Mouse (Mus musculus) limb, embryonic 14.5 days (tissue): ENCODE measurements around the gene Padi3. TPM values are rescaled to one million over a fixed set of nuclear protein-coding genes. Genes with fewer than 3 reads are reported as not detected.

ENCODE experiments used
- ATAC-seq: fragments of 200-750 bp; cut with Nextera tagmentation; 2 replicates; pipeline ENCODE4 v1.8.0; 2017; ENCODE audit warnings: low read depth, moderate number of reproducible peaks, moderate TSS enrichment; ENCODE audit not compliant: low FRiP score
- DNase-seq: peaks from one replicate; pipeline ENCODE4 v3.0.0-alpha.2; 2015; ENCODE audit warnings: low spot score
- H3K27ac ChIP-seq: fragments of 300-500 bp; sonication (generic); replicated peaks from 2 replicates; pipeline ENCODE4 v1.5.1; 2014; ENCODE audit warnings: low read depth, mild to moderate bottlenecking, low read length, moderate library complexity, mixed read lengths
- H3K27me3 ChIP-seq: fragments of 300-500 bp; sonication (generic); 2 replicates; pipeline ENCODE4 v1.6.1; 2014; ENCODE audit warnings: low read length, mixed read lengths; ENCODE audit not compliant: control insufficient read depth, insufficient read depth
- H3K36me3 ChIP-seq: fragments of 300-500 bp; sonication (generic); 2 replicates; pipeline ENCODE4 v1.6.1; 2014; ENCODE audit warnings: mild to moderate bottlenecking, low read length, moderate library complexity, mixed read lengths; ENCODE audit not compliant: control insufficient read depth, insufficient read depth
- H3K4me1 ChIP-seq: fragments of 300-500 bp; sonication (generic); 2 replicates; pipeline ENCODE4 v1.6.1; 2014; ENCODE audit warnings: antibody characterized with exemption, low read length, mixed read lengths; ENCODE audit not compliant: control insufficient read depth, insufficient read depth
- H3K4me2 ChIP-seq: fragments of 300-500 bp; sonication (generic); replicated peaks from 2 replicates; pipeline ENCODE4 v1.6.1; 2014; ENCODE audit warnings: low read depth, mild to moderate bottlenecking, low read length, moderate library complexity; ENCODE audit not compliant: severe bottlenecking
- H3K4me3 ChIP-seq: fragments of 300-500 bp; sonication (generic); replicated peaks from 2 replicates; pipeline ENCODE4 v1.5.1; 2014; ENCODE audit warnings: low read length
- H3K9ac ChIP-seq: fragments of 300-500 bp; sonication (generic); 2 replicates; pipeline ENCODE4 v1.6.1; 2014; ENCODE audit warnings: mild to moderate bottlenecking, low read depth, low read length, moderate library complexity; ENCODE audit not compliant: severe bottlenecking
- H3K9me3 ChIP-seq: fragments of 300-500 bp; sonication (generic); 2 replicates; pipeline ENCODE4 v1.6.1; 2016; ENCODE audit warnings: low read length; ENCODE audit not compliant: control insufficient read depth
- POLR2A ChIP-seq: fragments of 200-500 bp; IDR thresholded peaks from 2 replicates; pipeline ENCODE4 v1.8.0; 2012; ENCODE audit warnings: inconsistent platforms, mild to moderate bottlenecking, moderate library complexity, borderline replicate concordance; ENCODE audit not compliant: insufficient read depth, insufficient read length; ENCODE audit errors: extremely low read depth
- WGBS: fragments of 180-500 bp; shearing (Covaris S2); extraction: QIAGEN DNeasy Blood & Tissue Kit; methylation state at CpG from one replicate; pipeline ENCODE4 v1.1.7; 2014; 5-methylcytosine and 5-hydroxymethylcytosine counted together
- polyA plus RNA-seq, 2 experiments: library from polyadenylated mRNA; depleted of rRNA in 1 of 2; stranded (reverse) in 1 of 2; unstranded in 1 of 2; fragments of >200 nt; fragmentation: Nextera tagmentation in 1 of 2; extraction: Ambion mirVana in 1 of 2; gene quantifications; 2 replicates each; pipeline versions ENCODE4 v1.2.1 to v1.2.3; 2012 to 2014

The Padi3 gene
- polyA plus RNA-seq, 2 experiments: 0.08 to 0.30 TPM

DNA sequence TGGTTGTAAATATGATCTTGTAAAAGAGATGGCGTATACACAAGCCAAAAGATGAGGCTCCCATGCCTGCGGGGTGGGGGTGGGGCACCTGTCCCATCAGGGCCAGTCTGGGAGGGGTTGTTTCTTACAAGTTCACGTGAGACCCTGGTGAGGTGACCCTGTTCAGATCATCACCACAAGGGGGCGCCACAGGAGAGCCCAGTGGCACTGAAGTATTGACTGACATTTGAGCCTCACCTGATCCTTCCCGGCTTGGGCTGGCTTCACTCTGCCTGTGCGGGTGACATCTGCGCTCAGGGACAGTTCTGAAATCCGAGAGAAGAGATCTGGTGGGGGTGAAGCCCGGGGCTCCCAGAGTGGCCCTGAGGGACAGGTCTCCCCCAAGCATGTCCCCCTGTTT is 47.3 kb downstream of the Padi3 start:
- Histone ChIP-seq H3K27me3 (no peaks in the 10 kb centered on the region), H3K4me2 (no peak overlapping the region), H3K27ac (no peak overlapping the region), H3K9ac (no peak overlapping the region), H3K4me3 (no peak overlapping the region), H3K4me1 (no peaks in the 10 kb centered on the region), H3K36me3 (no peaks in the 10 kb centered on the region), H3K9me3 (no peaks in the 10 kb centered on the region)
- DNase-seq (peak; percentile 50), ATAC-seq (no peak)
- WGBS: 9% methylated on average over 9 of the region's 9 CpGs
- TF ChIP-seq POLR2A: no peak

DNA sequence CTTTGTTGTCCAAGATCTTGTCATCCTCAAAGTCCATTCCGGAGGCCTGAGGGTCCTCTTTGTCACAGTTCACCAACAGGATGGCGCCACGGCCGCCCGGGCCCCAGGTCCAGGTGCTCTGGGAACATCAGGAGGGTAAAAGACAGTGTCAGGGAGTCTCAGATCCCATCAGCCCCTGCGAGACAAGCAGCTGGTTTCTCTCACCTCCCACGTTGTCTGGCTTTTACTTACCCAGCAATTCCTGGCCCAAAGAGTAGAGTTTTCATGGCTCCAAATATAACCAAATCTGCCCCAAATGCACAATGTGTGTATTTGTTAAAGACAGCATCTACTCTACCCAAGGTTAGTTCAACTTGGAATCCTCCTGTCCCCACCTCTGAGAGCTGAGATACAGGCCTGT is 48.8 kb downstream of the Padi3 start:
- no peaks in the 10 kb centered on the region for H3K9me3 ChIP-seq
- no peak for DNase-seq
- 79% methylated on average over 7 of the region's 7 CpGs for WGBS
- H3K4me3 ChIP-seq: no peak overlapping the region
- no peak overlapping the region for H3K27ac ChIP-seq
- no peaks in the 10 kb centered on the region for H3K27me3 ChIP-seq
- H3K9ac ChIP-seq: no peak overlapping the region
- no peaks in the 10 kb centered on the region for H3K36me3 ChIP-seq
- H3K4me2 ChIP-seq: no peak overlapping the region
- no peaks in the 10 kb centered on the region for H3K4me1 ChIP-seq
- no peak for TF ChIP-seq POLR2A
- no peak for ATAC-seq

DNA sequence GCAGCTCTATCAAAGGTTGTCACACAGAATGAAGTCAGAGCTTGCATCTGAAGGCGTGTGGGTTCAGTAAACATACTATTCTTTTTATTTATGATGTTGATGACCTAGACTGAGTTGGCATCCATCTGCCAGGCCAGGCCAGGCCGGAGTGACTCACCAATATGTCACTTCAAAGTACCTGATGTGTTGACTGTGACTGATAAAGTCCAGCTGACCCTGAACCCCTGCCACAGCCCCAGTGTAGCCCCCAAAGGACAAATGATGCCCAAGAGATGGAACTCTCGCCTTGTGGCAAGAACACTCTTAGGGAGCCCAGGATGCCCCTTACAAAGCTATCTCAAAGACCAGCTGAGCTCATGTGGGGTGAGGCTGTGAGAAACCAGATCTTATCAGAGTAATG is 54.6 kb downstream of the Padi3 start:
- 77% methylated on average over 3 of the region's 3 CpGs for WGBS

DNA sequence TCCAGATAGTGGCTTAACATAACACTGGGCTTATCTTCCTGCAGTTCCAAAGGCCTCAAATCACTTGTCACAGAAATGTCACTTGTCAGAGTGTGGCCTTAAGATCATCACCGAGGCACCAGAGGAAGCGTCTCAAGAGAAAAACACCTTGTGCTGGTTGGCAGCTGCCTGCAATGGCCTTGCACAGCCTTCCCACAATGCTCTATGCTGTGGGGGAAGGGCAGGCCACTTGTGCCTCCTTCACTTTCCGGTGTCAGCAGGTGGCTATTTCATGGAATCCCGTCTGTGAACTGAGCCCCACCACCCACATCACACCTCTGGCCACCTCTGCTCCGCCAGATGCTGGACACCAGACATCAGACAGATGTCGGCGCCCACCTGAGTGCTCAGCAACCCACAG is 57.1 kb downstream of the Padi3 start:
- Histone ChIP-seq H3K9me3 (no peaks in the 10 kb centered on the region), H3K4me2 (no peak overlapping the region), H3K4me3 (no peak overlapping the region), H3K27ac (no peak overlapping the region), H3K4me1 (no peaks in the 10 kb centered on the region), H3K27me3 (no peaks in the 10 kb centered on the region), H3K36me3 (no peaks in the 10 kb centered on the region), H3K9ac (no peak overlapping the region)
- DNase-seq (no peak), ATAC-seq (no peak)
- no peak for TF ChIP-seq POLR2A
- WGBS: 53% methylated on average over 7 of the region's 7 CpGs

More for the DNA sequence above, 54.6 kb downstream of the Padi3 start:
- H3K9ac ChIP-seq: no peak overlapping the region
- no peak for TF ChIP-seq POLR2A
- H3K4me2 ChIP-seq: no peak overlapping the region
- H3K27ac ChIP-seq: no peak overlapping the region
- no peak overlapping the region for H3K4me3 ChIP-seq
- DNase-seq (no peak), ATAC-seq (no peak)
- H3K4me1 ChIP-seq: no peaks in the 10 kb centered on the region
- no peaks in the 10 kb centered on the region for H3K9me3 ChIP-seq
- H3K36me3 ChIP-seq: no peaks in the 10 kb centered on the region
- H3K27me3 ChIP-seq: no peaks in the 10 kb centered on the region

DNA sequence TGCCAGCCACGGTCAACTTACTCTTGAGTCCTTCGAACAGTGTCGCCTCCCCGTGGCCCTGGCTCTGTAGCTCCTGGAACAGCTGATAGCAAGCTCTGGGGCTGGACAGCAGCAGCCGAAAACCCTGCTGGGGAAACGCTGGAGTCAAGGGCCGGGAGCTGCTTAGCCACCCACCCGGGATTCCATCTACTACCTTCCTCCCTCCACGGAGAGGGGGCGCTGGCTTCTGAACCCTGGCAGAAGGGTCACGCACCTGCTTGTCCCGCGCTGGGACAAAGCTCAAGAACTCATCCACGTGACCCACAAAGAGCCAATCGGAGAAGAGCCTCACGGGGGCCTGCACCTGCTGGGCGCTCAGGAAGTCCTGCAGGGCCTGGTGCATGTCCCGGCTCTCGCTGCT is 60.1 kb downstream of the Padi3 start:
- no peak overlapping the region for H3K4me2 ChIP-seq
- ATAC-seq (no peak), DNase-seq (no peak)
- no peaks in the 10 kb centered on the region for H3K27me3 ChIP-seq
- peaks cover 4% of the 10 kb centered on the region; the same call in 1 of the 2 replicates for H3K4me1 ChIP-seq
- TF ChIP-seq POLR2A: no peak
- no peak overlapping the region for H3K4me3 ChIP-seq
- H3K36me3 ChIP-seq: no peaks in the 10 kb centered on the region
- H3K9ac ChIP-seq: no peak overlapping the region
- 11% methylated on average over 19 of the region's 19 CpGs for WGBS
- no peak overlapping the region for H3K27ac ChIP-seq
- no peaks in the 10 kb centered on the region for H3K9me3 ChIP-seq

DNA sequence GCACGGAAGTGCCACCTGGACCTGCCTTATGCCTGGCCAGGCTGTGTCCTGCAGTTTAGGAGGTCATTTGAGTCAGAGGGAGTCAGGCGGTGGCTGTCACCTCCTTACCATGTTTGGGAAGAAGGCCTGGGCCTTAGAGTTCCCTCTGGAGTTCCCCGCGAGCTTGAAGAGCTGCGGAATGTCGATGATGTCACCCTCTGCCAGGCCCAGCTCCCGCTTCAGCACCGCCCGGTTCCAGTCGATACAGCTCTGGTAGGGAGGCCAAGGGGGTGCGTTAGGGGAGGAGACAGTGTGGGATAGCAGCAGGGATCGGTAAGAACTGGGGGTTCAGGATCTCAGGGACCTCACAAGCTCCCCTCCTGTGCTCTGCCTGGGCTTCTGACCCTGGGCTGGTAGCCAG is 62.5 kb downstream of the Padi3 start:
- 16% methylated on average over 12 of the region's 12 CpGs for WGBS
- Histone ChIP-seq H3K9ac (0 out of 2 replicates have a peak overlapping the region, but pooled peaks have one; percentile 2), H3K36me3 (no peaks in the 10 kb centered on the region), H3K9me3 (no peaks in the 10 kb centered on the region), H3K4me1 (peaks cover 4% of the 10 kb centered on the region; the same call in 1 of the 2 replicates), H3K27ac (no peak overlapping the region), H3K4me3 (no peak overlapping the region), H3K27me3 (no peaks in the 10 kb centered on the region), H3K4me2 (no peak overlapping the region)
- no peak for ATAC-seq
- peak; percentile 16 for DNase-seq
- TF ChIP-seq POLR2A: no peak
